Mouse (Mus musculus) embryonic facial prominence, embryonic 13.5 days (tissue): ENCODE results near the gene Gpc3. TPM values are rescaled to one million over a fixed set of nuclear protein-coding genes. Genes with fewer than 3 reads are reported as not detected.
A peak's percentile ranks its signal among the peaks of the same experiment; 100 is the strongest.

Source experiments
- ATAC-seq: fragments of 200-750 bp; cut with Nextera tagmentation; 2 replicates; pipeline ENCODE4 v1.8.0; 2017; ENCODE audit warnings: low read depth; ENCODE audit not compliant: insufficient number of reproducible peaks, insufficient read depth, low FRiP score, low TSS enrichment
- H3K27ac ChIP-seq: fragments of 300-500 bp; sonication (generic); 2 replicates; pipeline ENCODE4 v1.5.1; 2015; ENCODE audit warnings: moderate library complexity, mild to moderate bottlenecking, inconsistent platforms
- H3K27me3 ChIP-seq: fragments of 300-500 bp; sonication (generic); 2 replicates; pipeline ENCODE4 v1.6.1; 2015; ENCODE audit warnings: mild to moderate bottlenecking, inconsistent platforms
- H3K36me3 ChIP-seq: fragments of 300-500 bp; sonication (generic); 2 replicates; pipeline ENCODE4 v1.6.1; 2015; ENCODE audit warnings: mild to moderate bottlenecking, inconsistent platforms
- H3K4me1 ChIP-seq: fragments of 300-500 bp; sonication (generic); 2 replicates; pipeline ENCODE4 v1.6.1; 2015; ENCODE audit warnings: inconsistent platforms
- H3K4me2 ChIP-seq: fragments of 300-500 bp; sonication (generic); 2 replicates; pipeline ENCODE4 v1.6.1; 2015; ENCODE audit warnings: moderate library complexity, mild to moderate bottlenecking, inconsistent platforms
- H3K4me3 ChIP-seq: fragments of 300-500 bp; sonication (generic); 2 replicates; pipeline ENCODE4 v1.5.1; 2015; ENCODE audit warnings: mild to moderate bottlenecking, inconsistent platforms
- H3K9ac ChIP-seq: fragments of 300-500 bp; sonication (generic); 2 replicates; pipeline ENCODE4 v1.6.1; 2015; ENCODE audit warnings: mild to moderate bottlenecking, inconsistent platforms
- H3K9me3 ChIP-seq: fragments of 300-500 bp; sonication (generic); 2 replicates; pipeline ENCODE4 v1.6.1; 2016; ENCODE audit warnings: inconsistent platforms
- WGBS: fragments of 180-500 bp; shearing (Covaris S2); methylation state at CpG from one replicate; pipeline ENCODE4 v1.1.7; 2015; ENCODE audit warnings: mixed read lengths; 5-methylcytosine and 5-hydroxymethylcytosine counted together
- polyA plus RNA-seq: library from polyadenylated mRNA; unstranded; fragments of >200 nt; fragmentation: Nextera tagmentation; extraction: Ambion mirVana; gene quantifications from 2 replicates; pipeline ENCODE4 v1.2.1, GENCODE M21; 2015

The Gpc3 gene
- polyA plus RNA-seq, 1 experiment from 2014 or later: 741 TPM

DNA sequence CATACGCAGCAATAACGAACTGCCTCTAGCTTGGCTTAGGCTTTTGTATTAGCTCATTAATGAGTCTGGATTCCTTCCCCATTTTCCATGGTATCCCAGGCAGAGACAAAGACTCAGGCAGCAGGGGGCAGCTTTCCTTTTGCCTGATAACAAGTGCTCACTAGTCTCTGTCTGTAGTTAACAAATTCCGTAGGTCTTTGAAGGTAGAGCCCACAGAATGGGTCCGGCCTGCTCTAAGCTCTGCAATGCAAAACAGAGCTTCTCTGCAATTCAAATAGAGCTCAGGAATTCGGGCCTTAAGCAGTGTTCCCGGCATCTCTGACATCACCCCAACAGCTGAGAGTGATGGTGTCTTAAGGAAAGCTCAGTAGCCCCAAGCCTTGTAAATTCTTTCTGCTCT, 265.0 kb downstream of the Gpc3 start:
- H3K4me2 ChIP-seq: no peak overlapping the region
- no peak overlapping the region for H3K27ac ChIP-seq
- 44% methylated on average over 6 of the region's 6 CpGs for WGBS
- H3K4me1 ChIP-seq: no peaks in the 10 kb centered on the region
- H3K4me3 ChIP-seq: no peak overlapping the region
- no peaks in the 10 kb centered on the region for H3K36me3 ChIP-seq
- peaks cover 6% of the 10 kb centered on the region for H3K27me3 ChIP-seq
- no peak overlapping the region for H3K9ac ChIP-seq
- ATAC-seq: no peak
- H3K9me3 ChIP-seq: no peaks in the 10 kb centered on the region

DNA sequence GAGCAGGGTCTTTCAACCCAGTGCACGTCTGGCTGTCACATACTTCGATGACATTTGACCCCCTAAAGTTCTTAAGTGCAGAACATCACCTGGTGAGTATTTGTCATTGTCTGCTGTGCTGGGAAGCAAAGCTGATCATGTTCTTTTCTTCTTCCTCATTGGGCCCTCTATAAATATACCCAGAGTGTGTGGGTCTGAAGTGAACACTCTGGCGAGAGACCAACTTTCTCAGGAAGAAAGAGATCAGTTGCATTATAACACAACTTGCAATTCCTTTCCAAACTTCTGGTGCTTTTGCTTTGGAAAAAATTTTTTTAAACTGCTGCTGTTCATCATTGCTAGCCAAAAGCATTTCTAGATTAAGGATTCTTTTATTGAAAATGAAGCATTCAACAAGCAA, 269.7 kb downstream of the Gpc3 start:
- H3K4me1 ChIP-seq: peaks cover 8% of the 10 kb centered on the region; the same call in 1 of the 2 replicates
- peaks cover 6% of the 10 kb centered on the region for H3K27me3 ChIP-seq
- no peaks in the 10 kb centered on the region for H3K9me3 ChIP-seq
- 71% methylated on average over 3 of the region's 3 CpGs for WGBS
- no peak for ATAC-seq
- H3K4me2 ChIP-seq: no peak overlapping the region
- H3K36me3 ChIP-seq: no peaks in the 10 kb centered on the region
- no peak overlapping the region for H3K4me3 ChIP-seq
- H3K27ac ChIP-seq: no peak overlapping the region
- no peak overlapping the region for H3K9ac ChIP-seq

DNA sequence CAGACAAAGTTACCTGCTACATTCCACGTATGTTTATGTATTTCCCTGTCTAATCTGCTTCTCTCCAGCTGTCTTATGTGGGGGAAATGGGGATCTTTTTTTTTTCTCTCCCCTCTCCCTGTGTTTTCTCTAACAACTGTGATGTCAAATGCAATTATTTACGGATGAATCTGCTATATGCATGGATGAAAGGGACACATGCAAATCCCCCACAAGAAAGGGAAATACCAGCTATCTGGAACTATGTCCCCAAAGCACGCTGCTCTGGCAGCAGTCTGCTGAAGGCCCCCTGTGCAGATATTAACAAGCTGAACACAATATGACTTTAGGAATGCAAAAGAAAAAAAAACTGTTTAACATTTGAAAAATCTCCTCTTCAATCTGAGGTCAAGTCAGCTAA, 273.5 kb downstream of the Gpc3 start:
- ATAC-seq: no peak
- H3K36me3 ChIP-seq: no peaks in the 10 kb centered on the region
- no peak overlapping the region for H3K9ac ChIP-seq
- no peaks in the 10 kb centered on the region for H3K9me3 ChIP-seq
- H3K27me3 ChIP-seq: no peaks in the 10 kb centered on the region
- H3K4me1 ChIP-seq: peaks cover 8% of the 10 kb centered on the region; the same call in 1 of the 2 replicates
- no peak overlapping the region for H3K4me3 ChIP-seq
- no peak overlapping the region for H3K27ac ChIP-seq
- 40% methylated on average over 3 of the region's 3 CpGs for WGBS
- H3K4me2 ChIP-seq: no peak overlapping the region

DNA sequence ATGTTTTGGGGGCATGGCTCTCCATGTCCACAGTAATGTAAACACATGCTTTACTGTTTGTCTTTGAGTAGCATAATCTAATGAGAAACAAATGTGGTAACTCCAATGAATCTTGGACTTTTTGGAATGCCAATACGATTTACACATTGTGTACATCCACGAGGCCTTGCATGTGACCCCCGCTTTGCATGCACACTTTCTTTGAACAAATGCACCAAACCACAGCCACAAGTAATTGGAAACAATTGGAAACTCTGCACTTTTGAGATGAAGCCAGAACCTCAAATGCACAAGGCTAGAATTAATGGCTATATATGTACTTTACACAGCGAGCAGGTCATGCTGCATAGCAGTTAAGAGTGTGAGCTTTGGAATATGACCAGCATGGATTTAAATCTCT, 292.0 kb downstream of the Gpc3 start:
- no peak for ATAC-seq
- WGBS: 39% methylated on average over 4 of the region's 4 CpGs
- Histone ChIP-seq H3K36me3 (no peaks in the 10 kb centered on the region), H3K9ac (no peak overlapping the region), H3K4me3 (no peak overlapping the region), H3K9me3 (no peaks in the 10 kb centered on the region), H3K27me3 (peaks cover 4% of the 10 kb centered on the region; the same call in 1 of the 2 replicates), H3K4me1 (no peaks in the 10 kb centered on the region; the same call in 1 of the 2 replicates), H3K4me2 (no peak overlapping the region), H3K27ac (no peak overlapping the region)

DNA sequence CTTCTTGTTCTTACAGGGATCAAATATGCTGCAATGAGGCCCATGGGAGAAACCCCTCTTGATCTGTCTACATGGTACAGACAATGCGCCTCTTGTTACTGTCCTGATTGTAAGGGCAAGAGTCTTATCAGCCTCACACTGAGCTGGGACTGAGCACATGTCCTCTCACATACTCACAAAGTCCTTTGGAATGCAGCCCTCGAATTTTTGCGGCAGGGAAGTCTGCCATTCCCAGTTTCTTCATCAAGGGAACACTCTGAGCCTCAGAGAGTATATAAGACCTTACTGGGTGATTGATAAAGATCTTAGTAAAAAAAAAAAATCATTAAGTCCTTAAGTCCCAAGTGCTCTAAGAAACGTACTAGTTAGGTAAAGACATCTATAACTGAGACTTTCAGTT, 293.1 kb downstream of the Gpc3 start:
- WGBS: 54% methylated on average over 4 of the region's 4 CpGs
- H3K36me3 ChIP-seq: no peaks in the 10 kb centered on the region
- H3K27me3 ChIP-seq: peaks cover 4% of the 10 kb centered on the region; the same call in 1 of the 2 replicates
- H3K4me1 ChIP-seq: no peaks in the 10 kb centered on the region; the same call in 1 of the 2 replicates
- H3K27ac ChIP-seq: no peak overlapping the region
- ATAC-seq: no peak
- H3K9ac ChIP-seq: no peak overlapping the region
- H3K4me2 ChIP-seq: no peak overlapping the region
- no peak overlapping the region for H3K4me3 ChIP-seq
- H3K9me3 ChIP-seq: no peaks in the 10 kb centered on the region

DNA sequence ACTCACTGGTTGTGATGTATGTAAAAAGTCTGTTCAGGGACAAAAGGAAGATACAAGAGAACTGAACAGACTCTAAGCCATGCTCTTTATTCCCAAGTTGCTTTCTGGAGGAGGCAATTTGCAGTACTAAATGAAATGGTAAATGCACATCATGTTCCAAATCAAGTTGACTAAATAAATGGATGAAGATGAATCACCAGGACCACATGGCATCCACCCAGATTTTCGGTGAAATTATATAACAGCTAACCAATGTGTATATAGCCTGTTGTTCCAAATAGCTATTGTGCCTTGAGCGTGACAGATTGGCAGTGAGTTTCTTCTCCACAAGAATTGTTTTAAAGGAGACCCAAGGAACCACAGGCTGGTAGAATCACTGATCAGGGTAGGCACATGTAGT, 302.8 kb downstream of the Gpc3 start:
- Histone ChIP-seq H3K9ac (no peak overlapping the region), H3K9me3 (no peaks in the 10 kb centered on the region), H3K27me3 (no peaks in the 10 kb centered on the region), H3K4me1 (no peaks in the 10 kb centered on the region), H3K27ac (no peak overlapping the region), H3K4me3 (no peak overlapping the region), H3K4me2 (no peak overlapping the region), H3K36me3 (no peaks in the 10 kb centered on the region)
- WGBS: 73% methylated on average over 2 of the region's 2 CpGs
- no peak for ATAC-seq

DNA sequence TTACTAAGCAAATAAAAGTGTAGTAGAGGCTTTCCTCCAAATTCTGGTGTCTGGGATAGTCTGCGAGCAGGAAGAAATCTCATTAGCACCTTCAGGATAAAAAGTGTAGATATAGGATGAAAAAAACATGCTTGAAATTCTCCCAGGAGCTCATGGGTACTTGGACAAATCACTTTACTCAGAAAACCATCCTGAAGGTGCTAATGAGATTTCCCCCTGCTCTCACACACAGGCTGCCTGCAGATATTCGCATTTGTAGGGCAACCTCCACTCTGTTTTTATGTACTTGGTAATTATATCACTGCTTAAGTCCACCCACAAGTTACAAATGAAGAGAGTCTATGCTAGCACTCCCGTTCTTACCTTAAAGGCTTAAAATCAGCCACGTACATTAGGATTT, 308.5 kb downstream of the Gpc3 start:
- no peaks in the 10 kb centered on the region for H3K36me3 ChIP-seq
- H3K4me3 ChIP-seq: no peak overlapping the region
- H3K9me3 ChIP-seq: no peaks in the 10 kb centered on the region
- WGBS: 83% methylated on average over 4 of the region's 4 CpGs
- no peak for ATAC-seq
- no peaks in the 10 kb centered on the region for H3K27me3 ChIP-seq
- no peak overlapping the region for H3K27ac ChIP-seq
- no peak overlapping the region for H3K4me2 ChIP-seq
- H3K4me1 ChIP-seq: 0 out of 2 replicates have a peak, but pooled peaks cover 10% of the 10 kb centered on the region
- no peak overlapping the region for H3K9ac ChIP-seq

DNA sequence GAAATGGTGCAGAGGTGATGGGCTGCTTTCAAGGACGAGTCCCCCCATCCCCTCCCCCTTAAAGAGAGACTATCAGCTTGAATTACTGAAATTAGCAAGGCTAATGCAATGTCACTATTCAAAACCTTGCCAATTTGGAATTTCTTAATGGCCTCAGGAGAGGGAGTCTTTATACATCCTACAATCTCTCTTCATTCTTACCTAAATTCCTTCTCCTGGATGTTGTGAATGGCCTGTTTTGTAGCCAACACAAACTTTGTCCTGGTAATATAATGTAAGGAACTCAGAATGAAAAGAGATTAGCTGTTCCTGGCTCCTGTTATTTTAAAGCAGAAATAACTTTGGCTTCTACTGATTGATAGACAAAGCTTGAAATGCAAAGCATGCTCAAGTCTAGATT, 325.0 kb downstream of the Gpc3 start:
- Histone ChIP-seq H3K36me3 (no peaks in the 10 kb centered on the region), H3K27me3 (no peaks in the 10 kb centered on the region), H3K9me3 (no peaks in the 10 kb centered on the region), H3K4me2 (no peak overlapping the region), H3K4me3 (no peak overlapping the region), H3K27ac (no peak overlapping the region), H3K4me1 (no peaks in the 10 kb centered on the region), H3K9ac (no peak overlapping the region)
- WGBS: 34% methylated on average over 1 of the region's 1 CpGs
- ATAC-seq: no peak

DNA sequence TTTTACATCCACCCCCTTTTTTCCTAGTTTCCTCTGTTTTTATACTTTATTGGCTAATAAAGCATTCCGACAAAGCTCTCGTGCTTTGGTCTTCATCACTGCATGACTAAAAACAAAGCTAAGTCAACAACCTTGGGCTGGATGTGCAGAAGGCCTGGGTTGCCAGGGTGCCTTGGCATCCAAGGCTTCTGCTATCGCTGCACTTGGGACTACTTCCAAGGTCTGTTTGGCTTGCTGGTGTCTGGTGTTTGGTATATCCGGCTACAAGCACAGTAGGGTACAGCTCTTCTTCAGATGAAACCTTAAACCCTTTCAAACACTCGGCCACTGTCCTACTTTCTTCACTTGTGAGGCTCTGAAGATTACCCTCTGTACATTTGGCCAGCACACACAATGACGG, 325.8 kb downstream of the Gpc3 start:
- H3K4me2 ChIP-seq: no peak overlapping the region
- WGBS: 82% methylated on average over 6 of the region's 6 CpGs
- no peak overlapping the region for H3K4me3 ChIP-seq
- no peak overlapping the region for H3K9ac ChIP-seq
- H3K27me3 ChIP-seq: peaks cover 4% of the 10 kb centered on the region; the same call in 1 of the 2 replicates
- no peaks in the 10 kb centered on the region for H3K36me3 ChIP-seq
- ATAC-seq: no peak
- no peak overlapping the region for H3K27ac ChIP-seq
- no peaks in the 10 kb centered on the region for H3K9me3 ChIP-seq
- no peaks in the 10 kb centered on the region for H3K4me1 ChIP-seq

DNA sequence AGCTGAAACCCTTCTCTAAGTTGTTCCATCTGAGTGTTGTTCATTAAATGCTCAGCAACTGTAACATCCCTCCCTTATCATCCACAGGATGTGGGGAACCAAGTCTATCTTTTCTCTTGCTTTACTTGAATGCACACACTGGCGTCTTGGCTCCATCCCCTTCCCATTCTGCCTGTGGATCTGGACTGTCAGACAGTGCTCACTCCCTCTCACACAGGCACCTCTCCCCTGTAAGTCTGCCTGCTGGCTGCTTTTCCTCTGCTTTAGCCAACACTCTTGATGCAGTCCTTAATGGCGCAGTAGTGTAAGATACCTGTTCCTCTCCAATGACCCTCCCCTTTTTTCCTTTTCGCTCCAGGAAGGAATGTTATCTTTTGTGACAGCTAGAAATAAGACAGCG, 331.7 kb downstream of the Gpc3 start:
- peaks cover 16% of the 10 kb centered on the region; the same call in 1 of the 2 replicates for H3K27me3 ChIP-seq
- no peak for ATAC-seq
- no peak overlapping the region for H3K27ac ChIP-seq
- no peaks in the 10 kb centered on the region for H3K4me1 ChIP-seq
- no peaks in the 10 kb centered on the region for H3K9me3 ChIP-seq
- WGBS: 65% methylated on average over 4 of the region's 4 CpGs
- no peaks in the 10 kb centered on the region for H3K36me3 ChIP-seq
- no peak overlapping the region for H3K9ac ChIP-seq
- H3K4me3 ChIP-seq: no peak overlapping the region
- no peak overlapping the region for H3K4me2 ChIP-seq

DNA sequence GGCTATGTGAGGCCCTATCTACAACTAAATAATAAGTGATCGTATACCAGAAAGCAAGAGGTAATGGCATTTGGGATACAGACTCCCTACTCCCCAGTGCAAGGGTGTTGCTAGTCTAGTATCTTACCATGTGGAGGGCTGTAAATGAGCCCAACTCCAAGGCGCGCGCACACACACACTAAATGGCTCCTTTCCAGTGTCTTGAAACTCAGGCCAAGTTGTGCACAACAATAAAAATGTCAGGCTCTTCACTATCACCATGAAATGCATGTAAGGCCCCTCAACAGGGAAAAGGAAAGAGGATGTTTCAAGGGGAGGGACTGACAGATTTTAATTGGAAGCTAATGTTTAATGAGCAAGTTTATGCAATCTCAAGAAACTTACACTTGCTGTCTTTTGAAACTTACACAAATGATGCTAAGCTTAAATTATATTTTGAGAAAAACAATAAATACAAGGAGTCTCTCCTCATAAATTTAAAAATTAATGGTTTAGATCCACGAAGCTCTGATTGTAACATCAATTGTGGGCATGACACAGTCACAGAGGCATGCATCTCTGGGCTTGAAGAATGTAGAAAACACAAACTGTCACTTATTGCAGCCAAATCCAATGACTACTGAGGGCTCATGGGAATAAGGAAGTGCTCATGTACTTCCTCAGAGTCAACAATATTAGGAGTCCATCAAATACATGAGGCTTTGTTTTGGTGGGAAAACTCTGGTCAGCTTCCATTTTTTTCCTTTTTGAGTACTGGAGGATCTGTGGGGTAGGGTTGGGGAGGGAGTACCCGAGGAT, 332.4 kb downstream of the Gpc3 start:
- Histone ChIP-seq H3K4me2 (no peak overlapping the region), H3K27me3 (peaks cover 16% of the 10 kb centered on the region; the same call in 1 of the 2 replicates), H3K36me3 (no peaks in the 10 kb centered on the region), H3K27ac (no peak overlapping the region), H3K9me3 (no peaks in the 10 kb centered on the region), H3K4me1 (no peaks in the 10 kb centered on the region), H3K4me3 (no peak overlapping the region), H3K9ac (no peak overlapping the region)
- WGBS: 85% methylated on average over 6 of the region's 6 CpGs
- no peak for ATAC-seq

DNA sequence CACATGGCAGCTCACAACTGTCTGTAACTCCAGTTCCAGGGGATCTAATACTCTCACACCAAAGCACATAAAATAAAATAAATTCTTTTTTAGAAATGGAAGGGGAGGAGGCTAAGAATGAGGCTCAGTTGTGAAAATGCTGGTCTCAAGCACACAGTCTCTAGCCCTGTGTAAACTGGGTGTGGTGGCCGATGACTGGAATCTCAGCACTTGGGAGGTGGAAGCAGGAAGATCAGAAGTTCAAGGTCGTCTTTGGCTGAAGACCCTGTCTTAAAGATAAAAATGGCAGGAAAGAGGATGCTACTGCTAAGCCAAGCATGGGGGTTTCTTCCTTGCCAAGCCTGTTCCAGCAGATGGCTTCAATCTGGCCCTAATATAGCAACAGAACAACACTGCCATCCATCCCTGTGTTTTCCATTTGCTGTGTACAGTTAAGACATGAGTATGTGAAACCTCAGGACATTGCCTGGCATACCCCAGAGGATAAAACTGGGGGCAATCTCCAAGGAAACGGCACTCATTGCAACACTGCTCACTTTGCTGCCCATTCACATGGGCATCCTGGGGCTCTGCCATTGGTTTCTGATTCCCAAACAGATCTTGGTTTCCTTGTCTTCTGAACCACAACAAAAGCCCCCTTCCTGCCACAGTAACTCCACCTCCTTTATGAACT, 334.9 kb downstream of the Gpc3 start:
- Histone ChIP-seq H3K4me1 (no peaks in the 10 kb centered on the region), H3K27me3 (peaks cover 16% of the 10 kb centered on the region; the same call in 1 of the 2 replicates), H3K4me3 (no peak overlapping the region), H3K9me3 (no peaks in the 10 kb centered on the region), H3K9ac (no peak overlapping the region), H3K4me2 (no peak overlapping the region), H3K36me3 (no peaks in the 10 kb centered on the region), H3K27ac (peak overlapping the region; percentile 2; the same call in 1 of the 2 replicates)
- no peak for ATAC-seq
- 52% methylated on average over 3 of the region's 3 CpGs for WGBS
